ENCODE assay signal across 12 mouse cellular contexts in genomic region chr15:27574992-27575781, GRCm38 (mm10). TPM values are rescaled to one million over a fixed set of nuclear protein-coding genes. Genes with fewer than 3 reads are reported as not detected.
DNase-seq lines count a peak whose midpoint lies in the region; ATAC-seq and TF ChIP-seq lines count a peak whose summit lies in the region.
"Had no signal": no experiment of that assay in that cellular context is flagged by ENCODE, and none has a peak within 500 bp of the region (broad histone marks: within the 10 kb centered on the region; RNA-seq: fewer than 3 reads in every experiment).

No protein-coding gene starts in this region.

- intact Hi-C loops in heart, adult 2 months (cut with DNase I), result no loop called here

- no peaks in the 10 kb centered on the region for H3K79me2 ChIP-seq in heart, adult 2 months (replicated peaks; ENCODE audit: control insufficient read depth, insufficient read depth, low read length)

- no peaks in the 10 kb centered on the region for H3K27me3 ChIP-seq in heart, adult 2 months (ENCODE audit: control insufficient read depth, insufficient read depth, low read length)
- no peaks in the 10 kb centered on the region for H3K27me3 ChIP-seq in midbrain, embryonic 15.5 days (replicated peaks)
- no peaks in the 10 kb centered on the region for H3K27me3 ChIP-seq in midbrain, embryonic 13.5 days
- no peaks in the 10 kb centered on the region for H3K27me3 ChIP-seq in hindbrain, embryonic 16.5 days (replicated peaks; ENCODE audit: control insufficient read depth, insufficient read depth, low read length)
- H3K27me3 ChIP-seq: intestine, embryonic 15.5 days; liver, embryonic 13.5 days had no signal

- H3K36me3 ChIP-seq in heart, adult 2 months (ENCODE audit: control insufficient read depth, insufficient read depth, low read length), result peaks cover 10% of the 10 kb centered on the region
- peaks cover 12% of the 10 kb centered on the region; the same call in 1 of the 2 replicates for H3K36me3 ChIP-seq in midbrain, embryonic 15.5 days (replicated peaks)
- peaks cover 32% of the 10 kb centered on the region for H3K36me3 ChIP-seq in midbrain, embryonic 13.5 days
- peaks cover 11% of the 10 kb centered on the region for H3K36me3 ChIP-seq in hindbrain, embryonic 16.5 days (ENCODE audit: control insufficient read depth, insufficient read depth, low read length)
- H3K36me3 ChIP-seq: intestine, embryonic 15.5 days had no signal

- 0 out of 2 replicates have a peak, but pooled peaks have one; percentile 31 for ATAC-seq in cerebellum, adult (ENCODE audit: insufficient number of reproducible peaks, low FRiP score, low TSS enrichment)
- ATAC-seq in midbrain, embryonic 15.5 days (replicated peaks), result peak; percentile 59
- ATAC-seq in midbrain, embryonic 13.5 days, result no peak
- peak; percentile 87 for ATAC-seq in hindbrain, embryonic 16.5 days
- ATAC-seq: intestine, embryonic 15.5 days had no signal

- peak overlapping the region; percentile 68 for H3K27ac ChIP-seq in heart, adult 2 months
- no peak overlapping the region for H3K27ac ChIP-seq in midbrain, embryonic 15.5 days
- no peak overlapping the region for H3K27ac ChIP-seq in midbrain, embryonic 13.5 days
- peak overlapping the region; percentile 30; the same call in 1 of the 2 replicates for H3K27ac ChIP-seq in hindbrain, embryonic 16.5 days (ENCODE audit: low read depth, low read length)
- H3K27ac ChIP-seq: intestine, embryonic 15.5 days; liver, embryonic 13.5 days had no signal

- TF ChIP-seq POLR2A in heart, adult 2 months (IDR thresholded peaks at IDR 0.05; ENCODE audit: insufficient read depth, low read depth, low read length), result no peak

- no peak for TF ChIP-seq CTCF in heart, adult 2 months (IDR thresholded peaks at IDR 0.05)

- H3K9me3 ChIP-seq in midbrain, embryonic 15.5 days, result no peaks in the 10 kb centered on the region
- no peaks in the 10 kb centered on the region for H3K9me3 ChIP-seq in midbrain, embryonic 13.5 days
- H3K9me3 ChIP-seq in hindbrain, embryonic 16.5 days (ENCODE audit: control insufficient read depth, low read length), result no peaks in the 10 kb centered on the region
- H3K9me3 ChIP-seq: intestine, embryonic 15.5 days; liver, embryonic 13.5 days had no signal

- peaks cover 9% of the 10 kb centered on the region for H3K4me1 ChIP-seq in heart, adult 2 months (ENCODE audit: control insufficient read depth, insufficient read depth, low read length)
- H3K4me1 ChIP-seq in midbrain, embryonic 15.5 days, result no peaks in the 10 kb centered on the region
- H3K4me1 ChIP-seq in midbrain, embryonic 13.5 days (replicated peaks), result no peaks in the 10 kb centered on the region
- H3K4me1 ChIP-seq in hindbrain, embryonic 16.5 days (ENCODE audit: control insufficient read depth, insufficient read depth, low read depth, low read length), result 0 out of 2 replicates have a peak, but pooled peaks cover 4% of the 10 kb centered on the region
- H3K4me1 ChIP-seq: intestine, embryonic 15.5 days; liver, embryonic 13.5 days had no signal

- no peak for DNase-seq in cerebellum, postnatal 4 days (ENCODE audit: low spot score in 2 of 2)
- DNase-seq in heart, adult 2 months, result peak in 1 of 2 experiments; percentile 61
- no peak for DNase-seq in heart, adult 8-10 months (ENCODE audit: low spot score)
- no peak for DNase-seq in adrenal gland, adult 8-10 months
- DNase-seq: gastrocnemius, postnatal 14 days; liver, embryonic 13.5 days; thymus, postnatal 14 days had no signal

- no peak overlapping the region for H3K4me2 ChIP-seq in midbrain, embryonic 15.5 days
- H3K4me2 ChIP-seq in midbrain, embryonic 13.5 days (replicated peaks), result no peak overlapping the region
- H3K4me2 ChIP-seq in hindbrain, embryonic 16.5 days (ENCODE audit: low read length), result no peak overlapping the region
- H3K4me2 ChIP-seq: intestine, embryonic 15.5 days; liver, embryonic 13.5 days had no signal

- peak overlapping the region; percentile 21; the same call in 1 of the 2 replicates for H3K9ac ChIP-seq in heart, adult 2 months (ENCODE audit: low read depth, low read length)
- no peak overlapping the region for H3K9ac ChIP-seq in midbrain, embryonic 15.5 days
- no peak overlapping the region for H3K9ac ChIP-seq in midbrain, embryonic 13.5 days (replicated peaks)
- H3K9ac ChIP-seq in hindbrain, embryonic 16.5 days (ENCODE audit: low read depth, low read length), result no peak overlapping the region
- H3K9ac ChIP-seq: intestine, embryonic 15.5 days; liver, embryonic 13.5 days had no signal

- WGBS in heart, adult 2 months, result 62% methylated on average over 8 of the region's 8 CpGs
- 81% methylated on average over 8 of the region's 8 CpGs for WGBS in midbrain, embryonic 15.5 days
- 82% methylated on average over 8 of the region's 8 CpGs for WGBS in midbrain, embryonic 13.5 days
- WGBS in hindbrain, embryonic 16.5 days, result 67% methylated on average over 8 of the region's 8 CpGs

- 0 out of 2 replicates have a peak, but pooled peaks have one; percentile 10 for TF ChIP-seq EP300 in heart, adult 2 months (IDR thresholded peaks at IDR 0.05; ENCODE audit: insufficient read depth, low read depth, low read length)

- H3K4me3 ChIP-seq in heart, adult 2 months, result no peak overlapping the region
- no peak overlapping the region for H3K4me3 ChIP-seq in midbrain, embryonic 15.5 days
- H3K4me3 ChIP-seq in midbrain, embryonic 13.5 days (replicated peaks), result no peak overlapping the region
- no peak overlapping the region for H3K4me3 ChIP-seq in hindbrain, embryonic 16.5 days (ENCODE audit: low read length)
- H3K4me3 ChIP-seq: intestine, embryonic 15.5 days; liver, embryonic 13.5 days had no signal

RNA-seq across cellular contexts. Expression of gene Otulin, which starts 55.3 kb away (rescaled TPM):
- total RNA-seq in heart, adult 2 months (2021), result 10 to 100 TPM; 24.6 to 26.1 TPM
- 18.7 and 22.5 TPM in 2 replicates for polyA plus RNA-seq in heart, adult 2 months (2012; rRNA removed)
- 10 to 100 TPM; 25.7 to 29.2 (median 27.6) TPM for total RNA-seq in heart, adult 8-10 months (2022)
- polyA plus RNA-seq in midbrain, embryonic 15.5 days (2015; fragmentation: Nextera tagmentation; extraction: Ambion mirVana), result 22.3 and 24.2 TPM in 2 replicates
- polyA plus RNA-seq in midbrain, embryonic 13.5 days (2015; fragmentation: Nextera tagmentation; extraction: Ambion mirVana), result 20.4 and 24.3 TPM in 2 replicates
- polyA plus RNA-seq in hindbrain, embryonic 16.5 days (2015; fragmentation: Nextera tagmentation; extraction: Ambion mirVana), result 12.3 and 24.2 TPM in 2 replicates
- total RNA-seq in adrenal gland, adult 8-10 months (2022), result 10 to 100 TPM; 37.2 to 42.8 (median 40.0) TPM

Comparison
In these comparisons a context has a peak if more than half of its experiments do, and no peak if none do; other contexts are left out.
1. H3K27ac ChIP-seq: peak in heart, adult 2 months (single experiment) and hindbrain, embryonic 16.5 days (single experiment); none in midbrain, embryonic 15.5 days (single experiment) and midbrain, embryonic 13.5 days (single experiment).